Mouse (Mus musculus): ENCODE data around the gene Mlph.

- TF ChIP-seq CTCF (IDR thresholded peaks at IDR 0.05; ENCODE audit: low read depth, low read length) (no peak), POLR2A (IDR thresholded peaks at IDR 0.05; ENCODE audit: insufficient read depth, low read length) (no peak), EP300 (IDR thresholded peaks at IDR 0.05; ENCODE audit: insufficient read depth, low read depth, low read length) (no peak)
Measured at GRCm38 (mm10) chr1:90947252-90947651, 32.4 kb downstream of the Mlph start.
